Mouse (Mus musculus): Measurements from ENCODE around the gene Gm8206.
A peak's percentile ranks its signal among the peaks of the same experiment; 100 is the strongest.
"Not testable (repeated sequence)": the region's sequence is repeated elsewhere in the genome, so short reads cannot be mapped to it uniquely, and the experiment has no call there.

Gm8206 gene

DNA sequence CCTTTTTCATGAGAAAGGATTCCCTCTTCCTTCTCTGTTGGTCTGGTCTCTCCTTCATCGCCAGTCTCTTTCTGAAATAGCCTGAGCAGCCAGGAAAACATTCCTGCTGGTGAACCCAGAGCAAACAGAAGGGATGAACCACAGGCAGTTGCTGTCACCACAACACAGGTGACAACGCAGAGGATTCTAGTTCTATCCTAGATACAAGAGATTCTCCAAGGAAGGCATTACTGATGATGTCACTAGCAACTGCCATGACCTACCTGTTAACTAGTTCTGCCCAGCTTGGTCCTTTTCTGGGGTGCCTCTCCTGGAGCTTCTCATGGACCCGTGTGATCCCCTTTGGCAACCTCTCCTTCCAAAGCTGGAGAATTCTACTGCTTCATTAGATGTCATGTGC lies at the start of gene Gm8206:
Gm8206 (minus strand) TSS at position 101 of the 400 bp plus-strand sequence.
- not testable (repeated sequence) for DNase-seq (ENCODE audit: low read depth, low spot score)

DNA sequence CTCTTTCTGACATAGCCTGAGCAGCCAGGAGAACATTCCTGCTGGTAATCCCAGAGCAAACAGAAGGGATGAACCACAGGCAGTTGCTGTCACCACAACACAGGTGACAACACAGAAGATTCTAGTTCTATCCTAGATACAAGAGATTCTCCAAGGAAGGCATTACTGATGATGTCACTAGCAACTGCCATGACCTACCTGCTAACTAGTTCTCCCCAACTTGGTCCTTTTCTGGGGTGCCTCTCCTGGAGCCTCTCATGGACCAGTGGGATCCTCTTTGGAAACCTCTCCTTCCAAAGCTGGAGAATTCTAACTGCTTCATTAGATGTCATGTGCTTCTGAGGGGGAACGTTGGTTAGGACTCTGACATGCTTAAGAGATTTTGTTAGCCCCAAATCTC lies 32.0 kb upstream of the Gm8206 start, which contains the start of gene Gm3476:
Gm3476 (minus strand) TSS at position 101 of the 400 bp plus-strand sequence.
- DNase-seq (ENCODE audit: low read depth, low spot score), result not testable (repeated sequence)

DNA sequence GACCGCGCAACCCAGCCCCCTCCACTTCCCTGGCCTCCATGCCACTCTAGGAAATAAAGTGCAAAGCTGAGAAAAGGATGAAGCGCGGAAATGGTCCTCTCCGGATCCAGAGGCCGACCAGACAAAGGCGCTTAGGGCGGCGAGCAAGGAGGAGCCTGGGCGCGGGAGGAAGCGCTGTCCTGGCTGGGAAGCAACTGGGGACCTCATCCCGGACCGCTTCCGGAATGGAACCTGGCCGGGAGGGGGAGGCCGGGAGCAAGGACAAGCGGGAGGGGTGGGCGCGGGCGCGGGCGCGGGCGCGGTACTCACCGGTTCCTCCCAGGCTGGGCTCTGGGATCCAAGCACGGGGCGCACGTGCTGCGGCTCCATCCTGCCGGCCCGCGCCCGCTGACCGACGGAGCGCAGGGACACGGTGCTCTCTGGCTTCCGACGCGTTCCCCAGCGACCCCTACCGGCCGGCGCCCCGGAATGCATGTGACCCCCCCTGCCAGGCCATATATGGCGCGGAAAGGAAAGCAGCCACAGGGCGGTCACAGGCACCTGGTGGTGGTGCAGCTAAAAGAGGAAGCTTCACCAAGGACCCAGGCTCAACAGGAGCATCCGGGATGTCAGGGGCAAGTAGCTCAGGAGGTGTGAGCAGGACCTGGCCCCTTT lies 14.7 kb upstream of the Gm8206 start, which contains the start of gene Gm3468:
Gm3468 (minus strand) TSS at position 394 of the 654 bp plus-strand sequence.
- DNase-seq (ENCODE audit: low read depth, low spot score), result peak; percentile 71

DNA sequence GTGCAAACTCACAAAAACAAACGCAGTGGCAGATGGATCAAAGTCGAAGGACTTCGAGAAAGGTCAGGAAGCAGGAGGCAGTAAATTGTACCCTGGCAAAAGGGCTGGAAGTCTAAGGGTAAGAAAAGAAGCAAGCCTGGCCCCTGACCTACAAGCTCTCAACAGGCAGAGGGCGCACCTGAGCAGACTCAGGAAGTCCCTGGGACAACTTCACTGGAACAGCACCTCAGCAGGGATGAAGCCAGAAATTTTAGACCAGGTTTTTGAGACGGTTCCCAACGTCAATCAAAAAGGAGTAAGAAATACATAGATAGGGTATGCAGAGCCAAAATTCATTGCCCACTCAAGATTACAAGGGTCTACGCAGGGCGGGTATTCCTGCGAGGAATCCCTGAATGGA lies 13.8 kb upstream of the Gm8206 start:
- peak; percentile 37 for DNase-seq (ENCODE audit: low read depth, low spot score)

DNA sequence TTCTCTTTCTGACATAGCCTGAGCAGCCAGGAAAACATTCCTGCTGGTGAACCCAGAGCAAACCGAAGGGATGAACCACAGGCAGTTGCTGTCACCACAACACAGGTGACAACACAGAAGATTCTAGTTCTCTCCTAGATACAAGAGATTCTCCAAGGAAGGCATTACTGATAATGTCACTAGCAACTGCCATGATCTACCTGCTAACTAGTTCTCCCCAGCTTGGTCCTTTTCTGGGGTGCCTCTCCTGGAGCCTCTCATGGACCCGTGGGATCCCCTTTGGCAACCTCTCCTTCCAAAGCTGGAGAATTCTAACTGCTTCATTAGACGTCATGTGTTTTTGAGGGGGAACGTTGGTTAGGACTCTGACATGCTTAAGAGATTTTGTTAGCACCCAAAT lies 35.6 kb downstream of the Gm8206 start, which contains the start of gene Gm6337:
Gm6337 (minus strand) TSS at position 101 of the 400 bp plus-strand sequence.
- DNase-seq (ENCODE audit: low read depth, low spot score), result not testable (repeated sequence)

DNA sequence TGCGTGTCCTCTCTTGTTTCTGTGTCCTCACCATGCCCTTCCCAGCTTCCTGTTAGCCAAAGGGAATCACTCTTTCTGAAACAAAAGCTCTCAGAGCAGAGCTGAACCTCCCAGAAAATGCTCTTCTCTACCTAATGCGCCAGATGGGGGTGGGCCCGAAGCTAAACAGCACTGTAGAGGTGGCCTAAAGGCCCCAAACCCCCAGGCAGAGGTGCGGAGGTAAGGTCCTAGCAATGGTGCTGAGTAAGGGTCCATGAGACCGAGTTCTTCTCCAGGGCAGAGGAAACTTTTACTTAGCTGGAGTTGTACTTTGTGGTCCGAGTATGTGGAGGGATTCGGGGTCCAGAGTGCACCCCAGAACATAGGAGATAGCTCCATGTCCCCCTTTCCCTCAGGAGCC lies 106.6 kb downstream of the Gm8206 start:
- not testable (repeated sequence) for DNase-seq (ENCODE audit: low read depth, low spot score)

DNA sequence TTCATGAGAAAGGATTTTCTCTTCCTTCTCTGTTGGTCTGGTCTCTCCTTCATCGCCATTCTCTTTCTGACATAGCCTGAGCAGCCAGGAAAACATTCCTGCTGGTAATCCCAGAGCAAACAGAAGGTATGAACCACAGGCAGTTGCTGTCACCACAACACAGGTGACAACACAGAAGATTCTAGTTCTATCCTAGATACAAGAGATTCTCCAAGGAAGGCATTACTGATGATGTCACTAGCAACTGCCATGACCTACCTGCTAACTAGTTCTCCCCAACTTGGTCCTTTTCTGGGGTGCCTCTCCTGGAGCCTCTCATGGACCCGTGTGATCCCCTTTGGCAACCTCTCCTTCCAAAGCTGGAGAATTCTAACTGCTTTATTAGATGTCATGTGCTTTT lies 114.7 kb downstream of the Gm8206 start, which contains the start of gene Gm3453:
Gm3453 (minus strand) TSS at position 101 of the 400 bp plus-strand sequence.
- not testable (repeated sequence) for DNase-seq (ENCODE audit: low read depth, low spot score)
